Mouse (Mus musculus) MN1 (cell line): ENCODE measurements at regions not wholly inside any gene's neighbourhood (a gene's known extent, or its start where the extent isn't known, plus 50 kb on each side); places are given as distances from the start of the nearest gene placed in this dataset.
A peak's percentile ranks its signal among the peaks of the same experiment; 100 is the strongest.

Experiments used
- DNase-seq: peaks from one replicate; pipeline ENCODE4 v3.0.0-alpha.2; 2016; ENCODE audit warnings: low spot score

DNA sequence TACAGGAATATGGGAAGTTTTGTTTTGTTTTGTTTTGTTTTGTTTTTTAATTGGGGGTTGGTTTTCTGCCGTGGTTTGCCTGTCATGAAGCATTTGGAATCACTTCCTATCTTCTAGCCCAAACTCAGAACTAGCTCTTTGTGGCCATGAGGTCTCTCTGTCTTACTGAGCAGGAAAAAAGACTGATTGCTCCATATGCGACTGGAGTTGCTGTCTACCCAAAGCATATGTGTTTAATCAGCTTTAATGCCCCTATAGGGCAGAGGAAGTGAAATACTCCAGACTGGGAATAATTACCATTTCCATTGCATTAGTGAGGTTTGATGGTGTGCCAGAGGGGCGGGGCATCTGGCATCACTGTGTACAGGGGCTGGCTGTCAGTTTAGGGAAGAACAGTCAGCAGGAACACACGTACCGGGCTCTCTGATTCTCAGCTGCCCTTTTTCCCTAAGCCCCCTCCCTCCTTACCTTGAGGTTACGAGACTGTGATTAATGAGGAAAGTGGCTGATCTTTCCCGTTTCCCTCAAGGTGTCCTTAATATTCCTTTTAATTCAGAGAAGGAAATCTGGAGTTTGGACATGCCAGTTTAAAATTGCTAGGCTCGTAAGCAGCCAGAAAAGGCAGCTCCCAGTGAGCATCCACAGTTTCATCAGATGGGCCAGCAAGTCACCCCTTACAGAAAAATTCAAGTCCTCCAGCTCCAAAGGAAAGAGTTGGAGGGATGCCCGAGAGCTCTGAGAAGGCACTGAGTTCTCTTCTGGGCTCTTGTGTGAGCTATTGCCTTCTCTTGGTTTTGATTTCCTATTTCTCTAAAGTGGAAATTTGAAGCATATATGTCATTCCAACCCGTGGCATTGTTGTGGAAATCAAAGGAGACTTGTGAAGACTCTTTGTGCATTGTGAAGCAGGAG, 2482.1 kb upstream of the 5930422O12Rik start:
- no peak for DNase-seq

DNA sequence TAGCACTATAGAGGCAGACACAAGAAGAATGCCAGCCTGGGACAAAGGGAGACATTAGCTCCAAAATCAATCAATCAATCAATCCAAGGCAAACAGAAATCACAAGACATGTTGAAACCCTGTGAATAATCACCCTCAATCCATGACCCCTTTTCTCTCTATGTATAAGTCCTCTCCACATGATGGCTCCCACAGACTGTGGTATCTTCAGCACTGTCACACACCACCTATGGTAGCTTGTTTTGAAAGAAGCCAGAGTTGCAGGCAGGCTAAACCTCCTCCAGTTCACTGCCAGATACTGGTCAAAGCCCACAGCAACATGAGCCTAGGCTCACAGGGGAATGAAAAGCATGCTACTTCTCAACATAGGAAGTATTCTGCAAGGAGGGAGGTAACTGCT, 2475.7 kb upstream of the 5930422O12Rik start:
- no peak for DNase-seq

DNA sequence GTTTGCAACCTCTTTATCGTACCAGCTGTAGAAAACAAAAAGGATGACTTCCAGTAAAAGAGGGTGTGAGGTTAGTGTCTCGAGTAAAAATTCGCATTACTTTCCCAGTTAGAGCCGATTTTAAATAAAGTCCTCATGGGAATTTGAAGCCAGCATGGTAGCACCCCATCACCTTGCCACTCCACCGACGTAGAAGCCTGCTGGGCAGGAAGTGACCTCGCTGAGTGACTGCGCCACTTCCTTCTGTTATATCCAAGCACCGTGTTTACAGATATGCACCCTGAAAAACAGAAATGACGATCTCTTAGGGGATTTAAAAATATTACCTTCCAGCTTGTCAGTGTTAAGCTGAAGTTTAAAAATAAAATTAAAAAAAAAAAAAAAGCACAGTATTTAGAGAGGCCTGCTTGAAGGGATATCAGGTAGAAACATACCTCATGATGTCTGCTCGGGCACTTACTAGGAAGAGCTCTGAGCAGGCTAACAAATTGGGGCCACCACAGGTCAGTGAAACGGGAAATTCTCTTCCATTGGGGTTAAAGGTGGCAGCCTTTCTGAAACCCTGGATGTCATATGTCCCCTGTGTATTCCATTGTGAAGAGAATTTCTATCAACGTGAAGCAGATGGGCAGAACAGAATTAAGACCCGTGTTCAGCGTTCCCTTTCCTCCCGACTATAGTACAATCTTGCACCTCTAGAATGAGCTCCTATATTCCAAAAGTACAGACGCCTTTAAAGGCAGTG, 2468.9 kb upstream of the 5930422O12Rik start:
- no peak for DNase-seq

DNA sequence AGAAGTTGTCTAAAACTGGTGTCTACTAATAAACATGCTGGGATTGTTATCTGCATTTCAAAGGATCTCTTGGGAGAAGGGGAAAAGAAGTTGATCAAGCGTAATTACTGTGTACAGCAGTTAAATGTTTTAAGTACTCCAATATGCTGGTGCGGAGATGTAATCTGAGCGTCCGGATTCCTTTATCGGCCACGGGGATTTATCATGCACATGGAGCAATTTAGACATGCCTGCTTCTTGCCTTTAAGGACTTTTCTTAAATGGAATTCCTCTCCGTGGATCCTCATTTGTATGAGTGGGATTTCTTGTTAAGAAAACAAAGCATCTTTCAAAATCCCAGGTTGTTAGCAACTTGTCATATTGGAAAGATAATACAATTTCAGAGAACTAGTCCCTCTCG, 2468.0 kb upstream of the 5930422O12Rik start:
- DNase-seq, result no peak

DNA sequence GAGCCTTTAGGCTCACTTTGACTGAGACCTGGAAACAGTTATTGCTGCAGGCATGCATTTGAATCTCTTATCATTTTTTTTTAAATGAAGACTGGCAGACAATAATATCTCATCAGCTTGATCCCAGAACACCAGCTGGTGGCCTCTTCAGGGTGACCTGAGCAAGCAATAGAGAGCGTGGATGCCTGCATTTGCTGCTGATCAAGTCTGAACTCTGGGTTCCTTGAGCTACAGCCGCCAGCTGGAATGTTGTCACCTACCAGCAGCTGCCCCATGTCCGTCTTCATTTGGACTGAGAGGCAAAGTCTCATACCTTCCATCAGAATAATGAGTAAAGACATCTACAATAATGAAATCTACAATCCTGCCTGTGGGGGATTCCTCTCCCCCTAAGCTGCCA, 2466.3 kb upstream of the 5930422O12Rik start:
- no peak for DNase-seq

DNA sequence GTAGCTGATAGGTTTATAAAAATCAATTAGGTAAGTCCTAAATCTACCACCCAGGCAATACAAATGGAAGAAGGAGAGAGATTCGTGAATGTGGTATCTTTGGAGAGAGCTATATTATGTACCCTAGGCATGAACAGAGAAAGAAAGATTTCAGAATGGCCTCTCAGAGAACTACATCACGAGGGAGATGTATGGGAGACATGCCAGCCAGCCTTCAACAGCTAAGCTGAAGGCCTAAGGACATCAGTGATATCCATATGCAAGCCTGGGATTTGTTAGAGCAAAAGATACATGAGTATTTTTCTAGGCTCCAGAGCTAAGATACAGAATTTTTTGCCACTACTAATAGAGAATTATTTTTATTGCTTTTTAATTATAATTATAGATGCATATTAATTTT, 2445.7 kb upstream of the 5930422O12Rik start:
- DNase-seq, result no peak

DNA sequence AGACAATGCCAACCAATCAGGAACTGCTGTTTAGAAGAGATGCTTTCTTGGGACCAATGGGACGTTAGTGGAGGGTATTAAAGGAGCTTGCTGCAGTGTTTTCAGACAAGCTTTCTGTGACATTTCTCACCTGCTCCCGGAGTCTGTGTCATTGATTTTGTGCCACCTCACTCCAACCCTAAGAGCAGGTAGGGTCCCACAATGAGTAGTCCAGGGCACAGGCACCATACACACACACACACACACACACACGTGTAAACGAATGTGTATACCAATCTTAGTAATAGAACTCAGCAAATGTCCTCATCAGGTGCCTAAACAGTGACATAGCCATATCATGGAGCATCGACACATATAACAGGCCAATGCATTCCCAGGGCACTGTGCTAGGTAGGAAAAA, 2440.5 kb upstream of the 5930422O12Rik start:
- no peak for DNase-seq

DNA sequence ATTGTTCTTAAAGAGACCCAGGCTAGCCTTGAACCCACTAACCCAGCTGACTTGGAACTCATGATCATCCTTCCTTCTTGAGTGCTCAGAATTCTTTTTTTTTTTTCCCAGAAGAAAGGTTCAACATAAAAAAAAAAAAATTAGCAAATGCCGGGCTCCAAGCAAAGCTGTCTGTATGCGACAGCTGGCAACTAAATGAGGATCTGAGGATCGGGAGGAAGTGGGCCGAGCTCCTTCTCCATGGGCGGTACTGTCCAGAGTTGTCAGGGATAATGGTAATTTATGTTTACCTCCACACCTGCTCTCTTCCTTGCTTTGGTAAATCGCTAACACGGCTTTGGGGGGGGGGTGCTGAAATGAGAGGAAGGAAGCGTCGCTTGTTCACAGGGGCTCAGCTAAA, 2429.9 kb upstream of the 5930422O12Rik start:
- DNase-seq, result no peak

DNA sequence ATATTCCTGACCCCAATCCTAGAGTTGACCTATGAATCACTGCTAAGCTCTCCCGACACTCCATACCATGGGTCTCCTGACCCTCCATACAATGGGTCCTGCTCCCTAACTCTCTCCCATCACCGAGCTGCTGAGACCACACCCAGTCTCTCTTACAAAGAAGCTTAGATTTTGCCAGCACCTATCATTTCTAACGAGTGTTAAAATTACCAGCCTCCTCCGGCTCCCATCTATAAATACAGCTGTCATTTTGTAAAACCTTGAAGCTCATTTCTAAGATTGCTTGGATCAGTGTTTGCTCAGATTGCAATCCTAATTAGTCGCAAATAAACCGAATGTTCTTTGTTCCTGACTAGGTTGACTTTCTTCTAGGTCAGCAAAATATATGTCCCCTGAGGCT, 2428.4 kb upstream of the 5930422O12Rik start:
- no peak for DNase-seq

DNA sequence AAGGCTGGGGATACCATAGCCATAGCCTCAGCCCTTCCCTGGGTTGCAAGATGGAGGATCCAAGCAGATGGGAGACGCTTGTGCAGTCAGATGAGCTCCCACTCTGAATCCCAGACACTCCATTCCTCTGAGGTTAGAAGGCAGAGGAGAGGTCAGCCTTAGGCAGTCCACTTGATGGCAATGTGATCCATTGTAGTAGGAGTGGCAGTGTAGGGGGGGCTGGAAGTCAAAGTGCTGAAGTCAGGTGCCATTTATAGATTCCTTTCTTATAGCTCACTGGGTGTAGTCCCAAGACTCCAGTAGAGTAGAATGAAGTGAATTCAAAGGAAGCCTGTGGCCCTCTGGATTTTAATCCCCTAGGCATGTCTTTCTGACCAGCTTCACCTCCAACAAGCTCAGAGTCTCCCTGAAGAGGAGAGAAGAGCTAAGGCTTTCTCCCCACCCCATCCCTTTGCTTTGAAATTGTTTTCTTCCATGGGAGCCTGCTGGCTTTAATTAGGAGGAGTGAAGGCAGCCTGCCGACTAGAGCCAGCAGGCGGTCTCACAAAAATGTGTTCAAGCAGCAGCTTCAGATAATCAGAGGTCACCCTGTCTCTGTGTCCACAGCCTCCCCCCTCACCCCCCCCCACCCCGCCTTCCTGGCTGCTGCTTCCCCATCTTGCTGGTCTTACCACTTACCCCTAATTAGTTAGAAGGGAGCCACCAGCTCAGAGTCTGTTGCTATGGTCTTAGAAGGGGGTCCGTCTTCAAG, 2426.4 kb upstream of the 5930422O12Rik start:
- DNase-seq, result no peak

DNA sequence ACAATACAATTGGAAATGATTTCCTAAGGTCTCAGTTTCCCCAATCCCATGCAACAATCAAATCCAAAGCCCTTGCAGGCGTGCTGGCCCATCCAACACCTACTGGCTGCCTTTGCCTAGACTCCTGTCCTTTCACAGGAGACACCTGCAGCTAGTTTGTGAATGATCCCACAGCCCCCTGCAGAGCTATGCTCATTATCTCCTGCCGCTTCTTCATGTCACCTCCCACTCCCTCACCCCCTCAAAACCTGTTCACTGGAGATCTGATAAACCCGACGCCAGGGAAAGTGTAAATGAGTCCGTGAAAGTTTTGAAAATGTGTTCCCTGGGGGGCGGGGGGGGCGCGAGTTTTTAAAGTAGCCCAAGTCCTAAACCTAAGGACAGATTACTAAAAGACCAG, 2420.2 kb upstream of the 5930422O12Rik start:
- no peak for DNase-seq

DNA sequence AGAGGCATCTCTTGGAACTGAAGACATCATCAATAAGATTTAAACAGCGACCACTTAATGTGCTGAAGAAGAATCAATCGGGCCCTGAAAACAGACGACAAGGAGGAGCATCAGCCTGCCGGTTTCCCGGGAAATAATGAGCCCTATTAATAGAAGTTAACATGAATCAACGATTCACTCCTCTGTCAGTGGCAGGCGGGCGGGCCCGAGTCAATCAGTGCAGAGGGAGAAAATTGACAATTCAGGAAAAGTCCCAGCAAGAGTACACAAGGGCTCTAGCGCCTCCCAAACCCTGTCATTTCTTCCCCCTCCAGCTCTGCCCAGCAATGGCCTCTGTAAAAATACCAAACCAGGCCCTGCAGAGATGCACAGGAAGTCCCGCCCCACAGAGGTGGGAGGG, 2416.4 kb upstream of the 5930422O12Rik start:
- no peak for DNase-seq

DNA sequence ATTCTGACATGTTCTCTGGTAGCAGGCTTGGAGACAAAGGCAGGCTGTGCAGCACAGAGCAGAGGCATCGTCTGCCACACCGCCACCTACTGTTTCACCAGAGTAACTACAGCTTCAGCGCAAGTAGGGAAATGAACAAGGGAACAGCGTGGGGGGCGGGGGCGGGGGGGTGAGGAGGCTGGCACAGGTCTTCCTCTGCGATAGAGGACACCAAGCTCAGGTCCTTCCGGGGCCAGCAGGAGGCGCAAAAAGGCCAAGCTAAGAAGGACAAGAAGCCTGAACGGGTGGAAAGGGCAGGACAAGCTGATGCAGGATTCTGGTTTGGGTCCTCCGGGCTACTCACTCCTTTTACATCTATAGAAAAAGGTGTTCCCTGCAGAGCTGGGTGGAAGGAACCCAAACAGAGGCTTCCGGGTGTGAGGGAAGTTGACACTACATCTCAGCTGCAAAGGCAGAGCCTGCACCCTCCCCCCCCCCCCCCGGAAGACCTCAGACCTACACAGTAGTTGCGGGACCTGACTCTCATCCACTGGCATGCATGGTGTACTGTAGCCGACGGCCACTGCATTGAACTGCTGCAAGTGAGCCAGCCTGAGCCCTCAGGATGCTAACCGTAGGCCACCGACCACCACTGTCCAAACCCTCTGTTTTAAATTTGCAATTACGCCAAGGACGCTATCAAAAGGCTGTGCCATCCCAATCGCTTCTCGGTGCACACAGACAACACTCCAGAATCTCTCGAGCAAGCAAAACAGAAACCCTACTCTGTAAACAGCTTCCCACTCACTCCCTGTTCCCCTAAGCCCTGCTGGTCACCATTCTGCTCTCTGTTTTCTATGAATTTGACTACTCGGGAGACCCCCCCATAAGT, 2396.6 kb upstream of the 5930422O12Rik start:
- DNase-seq, result peak; percentile 14

DNA sequence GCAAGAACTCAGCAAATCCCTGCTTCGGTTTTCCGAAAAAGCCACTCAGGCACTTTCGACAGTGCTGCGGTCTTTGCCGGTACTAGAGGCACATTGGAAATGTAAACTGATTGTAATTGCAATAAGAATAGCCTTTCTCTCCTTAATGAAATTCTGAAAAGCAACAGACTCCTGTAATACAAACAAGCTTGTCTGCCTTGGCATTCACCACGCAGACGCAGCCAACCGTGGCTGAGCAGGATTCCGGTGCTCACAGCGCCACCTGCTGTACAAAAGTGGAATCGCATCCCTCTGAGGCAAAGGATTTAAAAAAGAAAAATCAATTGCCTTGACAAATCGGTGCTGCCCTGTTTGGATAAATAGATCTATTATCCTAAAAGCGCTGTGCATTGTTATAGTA, 2395.2 kb upstream of the 5930422O12Rik start:
- DNase-seq, result peak; percentile 63

DNA sequence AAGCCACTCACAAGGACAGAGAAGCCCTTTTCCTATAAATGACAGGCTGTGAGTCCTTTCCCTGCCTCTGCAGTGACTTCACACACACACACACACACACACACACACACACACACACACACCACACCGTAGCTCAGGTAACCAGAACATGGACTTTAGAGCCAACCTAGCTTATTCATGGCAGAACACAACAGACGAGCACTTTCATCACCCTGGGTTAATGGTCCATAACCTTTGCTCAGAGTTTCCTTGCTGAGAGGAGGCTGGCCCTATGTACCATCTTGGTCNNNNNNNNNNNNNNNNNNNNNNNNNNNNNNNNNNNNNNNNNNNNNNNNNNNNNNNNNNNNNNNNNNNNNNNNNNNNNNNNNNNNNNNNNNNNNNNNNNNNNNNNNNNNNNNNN, 2391.6 kb upstream of the 5930422O12Rik start:
- no peak for DNase-seq
